Mouse (Mus musculus) cerebellum, adult 11 months (tissue): ENCODE results near the gene Acss3.

Experiments
- DNase-seq: peaks from one replicate; pipeline ENCODE4 v3.0.0; 2022

The Acss3 gene

DNA sequence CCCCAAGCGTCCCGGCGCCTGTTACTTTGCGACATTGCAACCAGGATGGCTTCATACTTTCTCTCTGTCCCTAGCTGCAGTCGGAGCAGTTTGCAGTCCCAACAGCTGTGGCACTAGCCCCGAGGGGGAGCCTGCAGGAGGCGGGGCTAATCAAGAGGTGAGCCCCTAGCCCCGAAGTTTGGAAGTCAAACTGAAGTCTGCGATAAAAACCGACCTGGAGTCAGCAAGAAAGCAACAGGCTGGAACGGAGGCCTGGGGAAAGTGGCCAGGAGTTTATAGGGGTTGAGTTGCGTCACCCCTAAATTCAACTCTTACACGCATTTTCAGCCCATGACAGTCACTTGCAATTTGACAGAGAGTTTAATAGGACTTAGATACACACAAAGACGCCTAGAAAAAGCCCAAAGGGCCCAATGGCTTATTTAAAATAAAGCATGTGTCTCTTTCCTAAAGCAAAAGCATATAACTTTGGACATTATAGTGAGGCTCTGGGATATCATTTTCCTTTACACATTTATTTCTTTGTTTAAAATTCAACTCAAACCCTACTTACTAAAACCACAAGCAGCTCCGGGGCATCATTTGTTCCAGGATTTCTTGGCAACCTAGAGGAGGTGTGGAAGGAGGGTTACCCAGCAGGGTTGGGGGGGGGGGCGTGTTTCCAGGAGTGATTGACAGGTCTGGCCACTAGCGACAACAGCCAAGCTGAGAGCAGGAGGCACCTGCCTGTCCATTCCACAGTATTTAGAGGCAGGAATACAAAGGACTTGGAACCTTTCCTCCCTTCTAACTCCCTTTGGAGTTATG is at the start of gene Acss3:
Gene Acss3 (minus strand): TSS at position 140 of the 807 bp plus-strand sequence.
- DNase-seq: no peak

DNA sequence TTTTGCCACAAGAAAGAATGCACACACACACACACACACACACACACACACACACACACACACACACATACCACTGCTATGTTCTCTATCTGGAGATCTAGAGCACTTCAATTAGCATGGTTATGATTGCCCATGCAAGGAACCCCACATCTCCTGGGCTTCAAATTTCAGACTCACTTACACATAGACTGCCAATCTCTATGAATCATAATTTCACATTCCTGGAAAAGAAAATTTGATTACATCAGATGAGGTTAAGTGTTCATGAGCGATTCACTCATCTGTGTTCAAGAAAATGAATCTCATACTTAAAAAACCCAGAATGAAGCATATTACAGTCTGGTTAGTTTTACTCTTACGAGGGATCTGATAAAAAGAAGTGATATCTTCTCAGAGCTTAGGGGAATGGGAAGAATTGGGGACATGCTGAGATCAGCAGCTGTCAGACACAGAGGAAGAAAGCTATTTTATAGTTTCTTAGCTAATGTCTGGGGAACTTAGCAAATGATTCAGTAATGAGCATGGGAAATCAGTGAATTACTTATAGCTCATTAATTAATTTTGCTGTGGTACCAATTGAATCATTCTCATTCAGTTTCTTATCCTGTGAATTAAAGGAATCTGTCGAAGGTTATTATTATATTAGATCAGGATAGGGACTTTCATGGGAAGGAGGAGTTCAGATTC is 48.7 kb upstream of the Acss3 start:
- no peak for DNase-seq

GRCm38 (mm10) chr10:107166486-107166885 is 43.0 kb upstream of the Acss3 start:
- no peak for DNase-seq

- DNase-seq: no peak
Observed at GRCm38 (mm10) chr10:107148759-107149158, 25.3 kb upstream of the Acss3 start.

DNA sequence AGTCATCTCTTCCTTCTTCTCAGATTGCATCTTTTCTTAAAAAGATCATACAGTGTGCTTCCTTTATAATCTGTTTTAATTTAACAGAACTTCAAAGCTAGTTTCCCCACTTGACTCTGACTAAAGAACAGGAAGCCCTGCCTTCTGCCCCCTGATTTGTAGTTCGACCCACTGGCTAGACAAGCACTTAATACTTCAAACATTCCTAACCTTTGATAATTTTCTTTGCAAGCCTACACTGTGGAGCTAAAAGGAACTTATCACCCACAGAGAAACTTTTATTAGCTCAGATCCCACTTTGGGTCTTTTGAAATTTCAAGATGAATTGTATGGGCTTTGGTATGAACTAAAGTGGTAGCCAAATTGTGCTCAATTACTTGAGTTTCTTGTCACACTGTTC is 20.5 kb upstream of the Acss3 start:
- no peak for DNase-seq

DNA sequence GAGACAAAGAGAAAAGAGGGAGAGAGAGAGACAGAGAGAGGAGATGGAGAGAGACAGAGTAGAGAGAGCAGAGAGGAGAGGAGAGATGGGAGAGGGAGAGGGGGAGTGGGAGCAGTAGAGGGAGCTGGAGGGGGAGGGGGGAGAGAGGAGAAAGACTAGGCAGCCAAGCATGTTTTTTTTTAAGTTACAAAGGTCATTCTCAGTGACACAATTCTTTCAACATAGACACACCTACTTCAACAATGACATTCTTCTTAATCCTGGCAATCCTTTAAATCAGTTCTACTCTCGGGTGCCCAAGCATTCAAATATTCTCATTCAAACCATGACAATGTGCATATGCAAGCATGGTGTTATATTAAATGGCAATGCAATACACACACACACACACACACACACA is 19.4 kb upstream of the Acss3 start:
- no peak for DNase-seq

DNA sequence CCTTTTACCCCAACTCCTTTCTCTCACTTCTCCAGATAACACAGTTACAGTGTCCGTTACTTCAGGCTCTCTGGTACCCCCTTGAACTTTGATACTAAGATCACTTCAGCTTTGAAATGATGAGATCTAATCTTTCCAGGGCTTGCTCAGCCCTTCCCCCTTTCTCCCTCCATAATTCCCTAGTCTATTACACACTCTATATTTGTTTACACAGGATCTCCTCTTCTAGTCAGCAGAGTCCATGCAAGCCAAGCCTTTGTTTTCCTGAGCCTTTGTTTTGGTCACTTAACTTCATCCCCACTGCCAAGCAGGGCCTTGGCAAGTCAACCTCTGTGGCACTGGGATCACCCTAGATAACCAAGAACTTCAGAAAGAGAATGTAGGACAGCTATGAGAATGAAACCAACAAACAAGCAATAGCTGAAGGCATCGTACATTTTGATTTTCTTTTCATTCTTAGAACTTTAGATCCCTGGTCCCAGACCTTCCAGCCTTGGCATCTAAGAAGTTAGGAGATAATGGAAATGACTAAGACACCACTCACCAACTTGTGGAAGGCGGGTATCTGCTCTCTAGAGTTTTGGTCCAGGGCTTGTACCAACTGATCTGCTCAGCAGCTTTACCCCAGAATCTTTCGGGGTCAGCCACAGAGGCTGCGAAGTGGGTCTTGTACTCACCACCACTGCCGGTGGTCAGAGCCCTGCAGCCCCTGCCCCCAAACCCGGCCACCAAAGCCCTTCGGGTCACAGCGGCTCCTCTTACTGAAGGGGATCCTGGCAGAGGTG is 532 bp downstream of the Acss3 start:
- no peak for DNase-seq

- DNase-seq: no peak
Observed at GRCm38 (mm10) chr10:107121301-107121700, 2.2 kb downstream of the Acss3 start.

GRCm38 (mm10) chr10:107119135-107119534 is 4.3 kb downstream of the Acss3 start:
- no peak for DNase-seq

DNA sequence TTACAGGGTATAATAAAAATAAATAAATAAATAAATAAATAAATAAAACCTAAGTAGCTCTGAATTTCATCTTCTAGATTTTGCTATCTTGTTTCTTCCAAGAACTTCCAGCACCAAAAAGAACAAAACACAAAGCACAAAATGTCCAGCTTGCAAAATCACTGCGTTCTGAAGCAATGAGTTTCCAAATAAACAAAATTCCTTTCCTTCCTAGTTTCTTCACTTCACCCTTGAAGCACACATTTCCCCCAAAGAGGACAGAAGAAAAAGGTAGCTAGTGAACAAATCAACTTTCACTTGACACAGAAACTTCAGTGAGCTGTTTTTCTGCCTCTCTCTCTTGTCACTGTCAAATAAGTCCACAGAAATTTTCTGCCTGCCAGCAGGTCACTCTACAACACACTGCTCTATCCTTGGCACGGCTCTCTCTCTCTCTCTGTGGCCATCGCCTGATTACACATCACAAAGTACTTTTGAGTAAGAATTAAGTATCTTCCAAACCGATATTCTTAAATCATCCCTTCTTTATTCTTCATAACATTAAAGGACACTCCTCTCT is 6.7 kb downstream of the Acss3 start:
- DNase-seq: no peak

- DNase-seq: no peak
Observed at GRCm38 (mm10) chr10:107115930-107116642, 7.4 kb downstream of the Acss3 start.

- DNase-seq: no peak
Observed at GRCm38 (mm10) chr10:107115121-107115520, 8.3 kb downstream of the Acss3 start.

GRCm38 (mm10) chr10:107094452-107094851 is 29.0 kb downstream of the Acss3 start:
- no peak for DNase-seq

- DNase-seq: no peak
Observed at GRCm38 (mm10) chr10:107053846-107054624, 69.4 kb downstream of the Acss3 start.

DNA sequence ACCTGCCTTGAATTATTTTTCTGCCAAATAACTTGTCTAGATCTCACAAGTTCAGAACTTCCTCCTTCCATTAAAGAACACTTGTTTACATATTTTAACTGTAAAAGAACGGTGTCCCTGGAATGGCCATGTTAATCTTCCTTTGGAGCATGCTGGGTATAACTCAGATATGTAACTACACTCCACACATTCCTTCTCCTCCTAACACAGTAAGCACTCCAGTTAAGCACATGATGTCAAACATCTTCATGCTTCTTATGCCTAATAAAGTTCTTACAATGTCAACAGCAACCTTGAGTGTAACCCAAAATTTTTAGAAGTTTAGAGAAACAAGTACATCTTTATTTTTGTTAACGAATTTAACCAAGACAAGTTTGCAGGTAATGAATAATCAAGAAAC is 73.0 kb downstream of the Acss3 start:
- no peak for DNase-seq

- no peak for DNase-seq
Observed at GRCm38 (mm10) chr10:107042656-107043055, 80.8 kb downstream of the Acss3 start.

DNA sequence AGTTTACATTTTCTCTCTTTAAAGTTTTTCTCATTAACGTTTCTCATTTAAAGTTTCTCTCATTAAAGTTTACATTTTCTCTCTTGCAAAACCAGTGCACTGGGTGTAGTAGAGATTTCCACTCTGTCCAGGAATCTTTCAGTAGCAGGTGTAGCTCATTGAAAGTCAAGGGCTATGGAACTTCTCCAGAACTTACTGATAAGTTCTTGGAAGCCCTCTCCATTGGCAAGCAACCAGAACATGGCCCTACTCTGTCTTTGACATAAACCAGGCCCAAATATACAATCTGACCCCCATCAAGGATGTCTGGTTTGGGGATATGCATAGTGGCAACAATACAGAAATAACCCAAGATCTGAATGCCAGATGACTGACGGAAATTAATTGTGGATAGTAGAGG is 82.6 kb downstream of the Acss3 start:
- DNase-seq: no peak

- no peak for DNase-seq
Observed at GRCm38 (mm10) chr10:107040378-107040777, 83.1 kb downstream of the Acss3 start.

DNA sequence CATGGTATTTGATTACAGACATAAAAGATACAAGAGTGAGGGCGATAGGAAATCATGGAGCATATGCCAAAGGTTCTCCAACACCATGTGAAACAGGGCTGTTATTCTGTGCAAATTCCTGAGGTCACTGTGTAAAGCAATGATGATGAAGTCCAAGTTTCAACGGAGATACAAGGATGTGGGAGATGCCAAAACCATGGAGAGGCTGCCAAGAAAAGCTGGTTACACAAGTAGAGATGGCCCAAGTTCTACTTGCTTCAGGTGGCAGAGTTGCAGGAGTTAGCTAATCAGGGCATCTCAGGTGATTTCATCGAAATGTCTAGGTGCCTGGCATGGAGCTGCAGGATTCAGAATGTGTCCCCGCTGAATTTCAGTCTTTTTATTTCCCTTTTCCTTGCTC is 84.3 kb downstream of the Acss3 start:
- no peak for DNase-seq

DNA sequence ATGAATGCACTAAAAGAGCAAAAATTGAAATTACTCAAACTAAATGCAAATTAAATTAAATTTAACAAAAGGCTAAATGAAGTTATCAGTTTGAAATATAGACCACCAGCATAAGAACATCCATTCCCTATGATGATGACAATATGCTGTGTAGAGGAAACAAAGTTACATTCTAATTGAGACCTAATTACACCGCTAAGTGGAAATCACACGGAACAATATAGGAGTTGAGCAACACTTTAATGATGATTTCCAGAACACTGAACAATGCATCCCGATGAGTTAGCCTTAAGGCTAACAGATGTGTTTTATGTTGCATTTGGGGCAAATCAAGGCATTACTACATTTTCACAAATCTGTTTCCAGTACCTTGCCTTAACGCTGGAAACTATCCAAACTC is 99.2 kb downstream of the Acss3 start:
- no peak for DNase-seq

DNA sequence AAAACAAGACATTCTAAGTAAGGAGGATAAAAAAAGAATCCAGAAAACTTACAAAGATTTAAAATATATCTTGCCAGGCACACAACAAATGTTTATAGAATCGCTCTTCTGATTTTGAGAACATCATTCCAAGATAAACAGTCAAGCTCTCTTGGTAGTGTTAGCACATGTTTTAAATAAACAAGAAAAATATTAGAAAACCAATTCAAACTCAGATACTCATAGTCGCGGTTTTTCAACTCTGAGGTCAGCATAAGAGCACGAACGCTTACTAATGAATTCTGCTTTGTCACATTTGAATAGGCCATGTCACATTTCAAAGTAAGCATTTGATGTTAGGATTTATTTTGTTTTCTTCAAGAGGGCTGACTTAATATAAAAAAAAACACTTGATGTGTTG is 102.3 kb downstream of the Acss3 start:
- DNase-seq: no peak

DNA sequence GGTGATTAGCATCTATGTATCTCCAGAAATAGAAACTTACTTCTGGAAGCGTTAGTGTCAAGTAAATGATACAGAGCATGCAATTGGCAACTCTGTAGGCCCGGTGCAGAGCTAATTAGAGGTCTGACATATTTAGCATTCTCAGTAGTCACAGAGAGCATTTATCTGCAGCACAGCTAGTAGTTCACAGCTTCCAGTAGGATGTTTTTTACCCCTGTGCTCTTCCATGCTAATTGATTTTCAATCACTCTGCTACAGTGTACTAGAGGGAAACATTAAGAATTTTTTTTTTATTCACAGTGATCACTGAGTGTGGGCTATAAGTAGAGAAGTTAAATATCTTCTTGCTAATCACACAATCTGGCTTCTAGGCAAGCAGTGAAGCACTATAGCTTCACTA is 112.3 kb downstream of the Acss3 start:
- DNase-seq: no peak
